Mouse (Mus musculus) c-Kit-positive CD71-negative TER-119-negative erythroid progenitor cells, embryonic 14.5 days (primary cell): Measurements from ENCODE around the gene Fgfr2.

Experiments used
- DNase-seq: peaks from one replicate; pipeline ENCODE4 v3.0.0-alpha.2; 2013; ENCODE audit warnings: low read depth

The Fgfr2 gene

GRCm38 (mm10) chr7:132296661-132297443, 826.3 kb downstream of the Fgfr2 start:
- no peak for DNase-seq

- DNase-seq = no peak
These were observed 827.0 kb downstream of the Fgfr2 start for GRCm38 (mm10) chr7:132296132-132296531.

- no peak for DNase-seq
These were observed 835.8 kb downstream of the Fgfr2 start for GRCm38 (mm10) chr7:132287340-132287664.

- DNase-seq = no peak
These were observed 836.4 kb downstream of the Fgfr2 start for GRCm38 (mm10) chr7:132286630-132287339.

GRCm38 (mm10) chr7:132284795-132285194, 838.4 kb downstream of the Fgfr2 start:
- DNase-seq = no peak

GRCm38 (mm10) chr7:132284048-132284737, 839.0 kb downstream of the Fgfr2 start:
- no peak for DNase-seq

GRCm38 (mm10) chr7:132282576-132282975, 840.6 kb downstream of the Fgfr2 start:
- DNase-seq = no peak

GRCm38 (mm10) chr7:132282161-132282560, 841.0 kb downstream of the Fgfr2 start:
- DNase-seq = no peak

- DNase-seq = no peak
These were observed 841.4 kb downstream of the Fgfr2 start for GRCm38 (mm10) chr7:132281753-132282152.

- no peak for DNase-seq
These were observed 844.5 kb downstream of the Fgfr2 start for GRCm38 (mm10) chr7:132278658-132279057.

GRCm38 (mm10) chr7:132276287-132276686, 846.9 kb downstream of the Fgfr2 start:
- DNase-seq = no peak

GRCm38 (mm10) chr7:132273741-132274513, 849.2 kb downstream of the Fgfr2 start:
- no peak for DNase-seq

GRCm38 (mm10) chr7:132272984-132273383, 850.2 kb downstream of the Fgfr2 start:
- no peak for DNase-seq

GRCm38 (mm10) chr7:132270364-132270763, 852.8 kb downstream of the Fgfr2 start:
- no peak for DNase-seq

- no peak for DNase-seq
These were observed 853.5 kb downstream of the Fgfr2 start for GRCm38 (mm10) chr7:132269661-132270060.

GRCm38 (mm10) chr7:132267721-132268498, 855.2 kb downstream of the Fgfr2 start:
- no peak for DNase-seq

GRCm38 (mm10) chr7:132264763-132265162, 858.4 kb downstream of the Fgfr2 start:
- no peak for DNase-seq

GRCm38 (mm10) chr7:132263186-132263585, 860.0 kb downstream of the Fgfr2 start:
- no peak for DNase-seq

GRCm38 (mm10) chr7:132262696-132263095, 860.5 kb downstream of the Fgfr2 start:
- no peak for DNase-seq

GRCm38 (mm10) chr7:132261885-132262284, 861.3 kb downstream of the Fgfr2 start:
- DNase-seq = no peak

- no peak for DNase-seq
These were observed 862.5 kb downstream of the Fgfr2 start for GRCm38 (mm10) chr7:132260632-132261031.
